Mouse (Mus musculus): ENCODE measurements around the gene Olfr693.

Gene Olfr693

DNA sequence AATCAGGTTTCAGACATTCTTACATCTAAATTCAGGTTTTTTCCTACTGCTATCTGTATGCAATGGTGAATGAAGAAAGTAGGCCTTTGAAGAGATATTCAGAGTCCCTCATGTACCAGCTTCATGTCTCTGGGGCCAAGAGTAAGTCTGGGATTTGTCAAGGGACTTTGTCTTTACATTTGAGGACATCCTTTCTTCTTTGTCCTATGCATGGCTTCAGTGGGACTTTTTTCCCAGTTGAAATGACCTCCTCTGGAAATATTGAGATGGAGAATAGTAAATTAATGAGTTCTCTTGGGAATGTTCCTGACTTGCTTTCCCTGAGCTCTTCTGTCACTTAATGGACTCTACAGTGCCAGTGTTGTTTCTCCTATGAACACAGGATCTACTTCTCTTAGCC is at the start of gene Olfr693:
Olfr693 (minus strand) TSS at position 101 of the 400 bp plus-strand sequence.

DNA sequence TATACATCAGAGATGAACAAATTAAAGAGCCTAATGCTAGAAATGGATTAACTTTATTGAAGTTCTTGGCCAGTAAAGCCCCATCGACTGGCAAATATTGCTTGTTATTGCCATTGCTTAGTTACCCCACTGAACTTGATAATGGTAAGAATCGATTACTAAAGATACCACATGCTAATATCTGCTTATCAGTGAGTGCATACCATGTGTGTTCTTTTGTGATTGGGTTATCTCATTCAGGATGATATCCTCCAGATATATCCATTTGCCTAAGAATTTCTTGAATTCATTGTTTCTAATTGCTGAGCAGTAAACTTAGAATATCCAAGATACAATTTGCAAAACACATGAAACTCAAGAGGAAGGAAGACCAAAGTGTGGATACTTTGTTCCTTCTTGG is 45.3 kb upstream of the Olfr693 start:
- 82% methylated on average over 2 of the region's 2 CpGs for WGBS

DNA sequence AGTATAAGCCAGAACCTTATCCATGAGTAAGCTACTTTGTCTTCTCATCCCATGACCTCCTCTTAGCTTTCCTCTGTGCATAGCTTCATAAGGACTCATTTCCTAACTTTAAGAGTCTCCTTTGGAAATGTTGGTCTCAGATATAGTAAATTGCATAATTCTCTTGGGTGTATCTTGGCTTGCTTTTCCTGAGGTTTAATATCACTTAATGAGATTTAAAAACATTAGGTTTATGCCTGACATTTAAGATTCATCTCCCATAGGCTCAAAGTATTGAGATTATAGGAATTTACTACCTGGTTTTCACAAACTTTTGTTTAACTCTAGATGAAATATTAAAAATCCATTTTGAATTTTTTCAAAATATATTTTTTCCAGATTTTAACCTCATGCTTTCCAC is 35.9 kb upstream of the Olfr693 start, which contains the start of gene Olfr695:
Olfr695 (minus strand) TSS at position 101 of the 400 bp plus-strand sequence.

DNA sequence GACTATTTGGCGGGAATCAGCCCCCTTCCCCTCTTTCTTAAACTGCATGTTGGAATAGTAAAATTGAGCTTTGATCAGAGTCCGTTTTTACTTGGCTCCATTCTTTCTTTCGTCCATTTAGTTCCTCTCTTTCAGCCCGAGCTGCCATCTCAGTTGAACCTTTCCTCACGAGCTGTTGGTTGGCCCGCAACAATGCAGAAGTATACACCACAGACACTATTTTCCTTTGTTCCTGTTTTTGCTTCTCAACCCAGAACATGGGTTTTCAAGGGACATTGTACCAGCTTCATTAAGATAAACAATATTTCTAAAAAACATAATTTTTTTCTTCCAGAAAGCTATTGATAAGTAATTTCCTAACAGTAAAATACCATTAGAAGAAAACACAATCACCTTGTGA is 31.1 kb upstream of the Olfr693 start:
- WGBS: 81% methylated on average over 6 of the region's 6 CpGs

DNA sequence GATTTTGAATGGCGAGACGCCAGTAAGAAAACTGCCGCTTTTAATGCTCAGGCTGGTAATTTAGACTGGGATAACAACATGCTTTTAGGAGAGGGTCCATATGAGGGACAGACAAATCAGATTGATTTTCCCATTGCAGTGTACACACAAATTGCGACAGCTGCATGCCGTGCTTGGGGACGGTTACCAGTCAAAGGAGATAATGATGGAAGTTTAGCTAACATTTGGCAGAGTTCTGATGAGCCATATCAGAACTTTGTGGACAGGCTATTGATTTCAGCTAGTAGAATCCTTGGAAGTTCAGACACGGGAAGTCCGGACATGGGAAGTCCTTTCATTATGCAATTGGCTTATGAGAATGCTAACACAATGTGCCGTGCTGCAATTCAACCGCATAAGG is 27.3 kb upstream of the Olfr693 start:
- WGBS: 88% methylated on average over 10 of the region's 10 CpGs

DNA sequence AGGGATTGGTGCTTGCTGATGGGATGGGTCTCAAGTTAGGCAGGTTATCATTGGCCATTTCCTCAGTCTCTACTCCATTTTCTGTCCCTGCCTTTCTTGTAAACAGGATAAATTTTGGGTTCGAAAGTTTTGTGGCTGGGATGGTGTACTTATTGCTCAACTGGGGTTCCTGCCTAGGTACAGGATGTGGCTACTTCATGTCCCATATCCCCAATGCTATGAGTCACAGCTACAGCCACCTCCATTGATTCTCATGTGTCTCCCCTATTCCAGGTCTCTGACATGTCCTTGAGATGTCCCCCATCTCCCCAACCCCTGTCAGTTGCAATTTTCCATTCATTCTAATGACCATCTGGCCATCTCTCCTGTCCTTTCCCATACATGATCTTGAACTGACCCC is 16.5 kb upstream of the Olfr693 start:
- WGBS: 68% methylated on average over 1 of the region's 1 CpGs

DNA sequence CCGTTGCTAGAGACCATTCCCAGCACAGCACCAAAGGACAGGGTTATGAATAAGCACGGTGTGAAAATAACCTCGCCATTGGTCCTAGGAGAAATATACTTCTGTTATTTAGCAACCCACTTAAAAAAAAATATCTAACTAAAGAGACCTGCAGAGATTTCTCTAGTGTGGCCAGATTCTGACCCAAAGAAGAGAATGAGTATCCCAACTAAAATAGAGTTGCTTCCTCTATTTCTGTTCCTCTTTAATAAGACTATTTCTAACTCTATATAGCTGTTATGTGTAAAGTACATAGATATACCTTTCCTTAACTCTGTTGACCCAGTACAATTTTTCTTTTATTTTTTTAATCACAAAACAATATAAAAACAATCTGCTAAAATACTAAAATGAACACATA is 12.6 kb upstream of the Olfr693 start:
- 79% methylated on average over 3 of the region's 3 CpGs for WGBS

DNA sequence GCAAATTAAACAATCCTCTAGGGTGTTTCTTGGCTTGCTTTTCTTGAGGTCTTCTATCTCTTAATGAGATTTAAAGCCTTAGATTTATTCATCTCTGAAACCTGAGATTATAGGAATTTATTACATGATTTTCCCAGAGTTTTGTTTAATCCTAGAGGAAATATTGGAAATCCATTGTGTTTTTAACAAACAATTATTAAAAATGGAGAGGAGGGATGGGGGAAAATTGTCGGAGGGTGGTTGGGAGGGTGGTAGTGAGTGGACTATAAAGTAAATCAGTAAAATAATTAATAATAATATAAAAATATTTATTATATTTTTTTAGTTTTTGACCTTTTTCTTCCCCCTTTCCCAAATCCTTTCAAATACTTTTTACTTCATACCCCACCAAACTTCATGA is 11.3 kb upstream of the Olfr693 start, which contains the start of gene Olfr694:
Olfr694 (minus strand) TSS at position 101 of the 400 bp plus-strand sequence.
- 98% methylated on average over 1 of the region's 1 CpGs for WGBS

DNA sequence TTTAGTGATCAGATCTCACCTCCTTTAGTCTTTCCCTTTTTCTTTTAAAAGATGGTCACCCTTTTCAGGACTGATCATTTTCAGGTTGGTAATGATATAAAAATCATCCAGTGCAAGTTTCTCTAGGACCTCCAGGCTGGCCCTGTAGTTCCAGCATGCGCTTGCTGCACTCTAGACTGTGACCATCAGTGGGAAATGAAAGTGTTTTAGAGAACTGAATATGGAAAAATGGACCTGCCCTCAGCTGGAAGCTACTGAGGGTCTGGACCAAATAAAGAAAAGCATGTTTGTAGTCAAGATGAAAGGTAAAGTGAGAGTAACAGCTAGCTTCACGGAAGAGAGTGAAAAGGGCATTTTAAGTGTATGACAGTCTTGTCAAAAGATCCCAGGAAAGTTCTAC is 5.0 kb upstream of the Olfr693 start:
- 76% methylated on average over 2 of the region's 2 CpGs for WGBS

DNA sequence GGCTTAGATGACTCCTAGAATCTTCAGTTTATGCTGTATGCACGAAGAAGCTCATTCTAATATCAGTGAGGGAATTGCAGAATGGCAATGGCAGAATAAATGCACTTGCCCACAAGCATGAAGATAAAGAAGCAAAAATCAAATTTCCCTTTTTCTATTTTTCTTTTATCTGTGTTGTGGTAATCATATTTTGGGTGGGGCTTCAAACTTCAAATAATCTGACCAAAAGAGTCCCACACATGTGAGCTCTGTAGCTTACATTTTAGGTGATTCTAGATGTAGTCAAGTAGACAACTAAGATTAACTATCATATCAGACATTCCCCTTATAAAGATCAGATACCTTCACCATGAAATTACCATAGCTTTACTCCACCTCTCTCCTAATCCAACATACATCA is 30.6 kb downstream of the Olfr693 start:
- 61% methylated on average over 1 of the region's 1 CpGs for WGBS

DNA sequence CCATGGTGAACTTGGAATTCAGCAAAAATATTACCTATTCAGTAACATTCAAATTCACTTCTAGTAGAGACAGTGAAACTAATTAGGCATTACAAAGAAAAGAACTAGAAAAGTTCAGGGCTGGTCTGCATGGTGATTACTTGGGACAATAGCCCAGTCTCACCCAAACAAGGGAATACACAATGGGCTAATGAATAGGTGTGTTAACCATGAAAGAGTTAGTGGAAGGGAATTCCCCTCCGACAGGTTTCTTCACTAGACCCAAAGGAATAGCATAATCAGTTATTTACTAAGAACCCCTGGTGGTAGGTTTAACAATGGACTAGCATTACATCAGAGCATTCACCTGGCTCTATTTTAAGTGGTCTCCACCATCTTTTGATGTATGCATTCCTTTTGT is 35.1 kb downstream of the Olfr693 start:
- WGBS: 59% methylated on average over 1 of the region's 1 CpGs

DNA sequence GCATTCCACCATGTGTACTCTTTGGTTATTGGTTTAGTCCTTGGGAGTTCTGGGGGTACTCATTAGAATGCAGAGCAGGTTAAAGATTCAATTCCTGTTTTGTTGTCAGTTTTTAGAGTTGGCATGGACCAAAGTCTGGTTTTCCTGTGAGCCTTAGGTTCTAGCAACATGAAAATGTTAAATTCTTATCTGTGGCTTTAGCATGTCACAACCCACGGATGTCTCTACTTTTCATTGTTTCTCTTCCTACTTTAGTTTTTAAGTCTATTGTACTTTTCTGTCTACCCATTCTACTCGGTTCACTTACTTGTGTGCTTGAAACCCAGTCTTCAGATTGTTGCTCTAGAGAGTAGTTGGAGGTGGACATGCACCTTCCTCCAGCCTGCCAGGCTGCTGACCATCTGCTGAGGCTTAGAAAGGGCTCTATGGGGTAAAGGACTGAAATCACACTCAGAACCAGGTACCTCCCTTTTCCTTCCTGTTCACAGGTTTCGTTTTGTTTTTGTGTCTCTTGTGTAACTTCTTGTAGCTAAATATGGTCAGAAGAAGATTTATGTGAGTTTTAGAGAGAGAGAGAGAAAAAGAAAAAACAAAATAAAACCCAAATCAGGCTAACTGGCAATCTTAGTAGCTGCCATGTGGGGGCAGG is 36.0 kb downstream of the Olfr693 start:
- WGBS: 64% methylated on average over 3 of the region's 3 CpGs

DNA sequence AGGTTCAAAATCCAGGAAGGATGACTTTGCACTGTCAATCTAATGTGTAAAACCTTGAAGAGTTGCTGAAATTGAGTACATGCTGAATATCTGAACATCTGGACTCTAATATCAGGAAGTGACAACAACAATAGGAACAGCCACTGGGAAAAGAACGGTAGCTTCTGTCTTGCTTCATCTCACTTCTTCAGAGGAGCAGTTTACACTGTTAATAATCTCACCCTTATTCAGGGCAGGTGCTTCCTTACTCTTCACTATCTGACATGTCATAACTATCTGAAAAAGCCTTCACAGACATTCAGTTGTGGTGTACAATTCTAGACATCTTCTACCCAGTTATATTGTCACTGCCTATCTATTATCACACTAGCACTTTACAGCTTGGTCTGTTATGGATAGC is 39.5 kb downstream of the Olfr693 start:
- WGBS: 86% methylated on average over 1 of the region's 1 CpGs

DNA sequence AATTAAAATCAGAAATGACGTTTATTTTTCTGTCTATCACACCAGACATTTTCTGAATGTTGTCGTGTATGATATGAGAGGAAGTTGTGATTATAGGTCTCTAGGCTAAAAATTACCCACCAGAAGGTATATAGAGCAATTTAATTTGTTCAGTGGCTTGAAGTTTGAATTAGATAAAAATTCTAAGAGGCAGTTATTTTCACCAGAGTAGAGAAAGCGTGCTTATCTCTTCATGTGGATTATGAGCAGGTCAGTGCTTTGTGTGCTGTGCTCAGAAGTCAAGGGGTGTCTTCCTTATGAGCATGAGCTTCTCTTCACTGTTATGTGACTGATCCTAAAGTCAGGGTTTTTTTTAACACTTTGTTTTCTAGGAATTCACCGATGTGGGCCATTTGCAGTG is 44.8 kb downstream of the Olfr693 start:
- WGBS: 80% methylated on average over 4 of the region's 4 CpGs
